Mouse (Mus musculus): ENCODE measurements around the gene Arntl.

DNA sequence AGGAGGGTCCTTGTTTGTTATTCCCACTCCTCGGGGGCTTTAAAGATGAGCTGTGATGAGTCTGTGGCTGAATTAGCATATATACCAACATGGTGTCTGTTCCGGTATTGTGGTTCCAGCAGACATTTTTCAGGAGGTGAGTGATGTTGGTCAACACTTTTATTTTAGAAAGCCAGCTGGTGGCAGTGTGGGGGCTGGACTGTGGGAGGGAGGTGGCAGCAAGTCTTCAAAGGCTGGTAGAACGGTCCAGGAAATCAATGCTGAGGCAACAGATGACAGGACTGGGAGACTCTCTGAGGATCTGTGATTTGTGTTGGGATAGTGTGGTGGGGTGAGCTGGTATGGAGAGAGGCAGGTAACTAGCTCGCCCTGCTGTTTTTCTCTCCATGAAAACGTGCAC, 39.9 kb downstream of the Arntl start:
- TF ChIP-seq POLR2A (IDR thresholded peaks at IDR 0.05; ENCODE audit: borderline replicate concordance, low read depth, low read length) (no peak), CTCF (IDR thresholded peaks at IDR 0.05; ENCODE audit: low read depth, low read length) (no peak)
